Mouse (Mus musculus): ENCODE data around the gene Erc2. TPM values are rescaled to one million over a fixed set of nuclear protein-coding genes. Genes with fewer than 3 reads are reported as not detected.

Erc2 gene
- polyA plus RNA-seq, 1 experiment, result 2.3 TPM

DNA sequence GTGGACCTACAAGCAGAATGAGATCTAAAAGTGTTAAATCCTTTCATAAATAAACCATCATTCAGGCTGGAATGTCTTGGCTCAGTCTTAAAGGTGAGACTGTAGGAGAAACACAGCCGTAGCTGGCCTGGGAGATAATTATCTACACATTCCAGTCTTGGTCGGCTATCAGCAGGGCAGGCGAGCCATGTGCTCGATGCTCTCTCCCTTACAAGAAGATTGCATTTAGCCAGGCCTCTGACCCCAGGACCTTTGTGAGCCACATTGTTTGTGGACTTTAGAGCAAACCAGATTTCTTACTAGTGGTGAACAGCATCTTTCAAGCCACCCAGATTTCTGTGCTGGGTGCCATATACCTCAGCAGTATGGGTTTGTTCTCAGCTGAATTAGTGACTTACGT lies 498.6 kb downstream of the Erc2 start:
- DNase-seq (ENCODE audit: low read depth, low spot score), result no peak
- WGBS, result 45% methylated on average over 5 of the region's 5 CpGs

GRCm38 (mm10) chr14:28126842-28127241 lies 504.6 kb downstream of the Erc2 start:
- DNase-seq (ENCODE audit: low read depth, low spot score), result no peak
- 65% methylated on average over 8 of the region's 8 CpGs for WGBS

- WGBS, result 70% methylated on average over 3 of the region's 3 CpGs
- DNase-seq (ENCODE audit: low read depth, low spot score), result no peak
Observed at GRCm38 (mm10) chr14:28128999-28129398, 506.8 kb downstream of the Erc2 start.

DNA sequence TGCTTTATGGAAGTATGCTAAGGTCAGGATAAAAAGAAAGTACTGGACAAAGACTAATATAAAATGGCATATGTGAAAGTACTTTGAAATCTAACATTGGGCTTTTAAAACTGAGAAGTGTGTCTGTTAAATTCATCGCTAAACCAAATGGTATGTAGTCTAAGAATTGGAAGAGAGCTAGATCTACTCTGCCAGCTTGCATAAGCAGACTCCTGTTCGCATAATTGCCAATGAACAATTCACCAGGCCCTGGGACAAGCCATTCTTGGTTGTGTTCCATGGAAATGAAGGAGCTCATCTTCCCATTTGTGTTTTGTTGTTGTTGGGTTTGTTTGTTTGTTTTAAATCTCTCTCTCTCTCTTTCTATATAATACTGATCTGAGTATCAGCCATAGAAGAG lies 521.8 kb downstream of the Erc2 start:
- WGBS, result 95% methylated on average over 2 of the region's 2 CpGs
- DNase-seq (ENCODE audit: low read depth, low spot score), result no peak

GRCm38 (mm10) chr14:28147201-28147600 lies 525.0 kb downstream of the Erc2 start:
- no peak for DNase-seq (ENCODE audit: low read depth, low spot score)
- WGBS, result 56% methylated on average over 5 of the region's 5 CpGs

DNA sequence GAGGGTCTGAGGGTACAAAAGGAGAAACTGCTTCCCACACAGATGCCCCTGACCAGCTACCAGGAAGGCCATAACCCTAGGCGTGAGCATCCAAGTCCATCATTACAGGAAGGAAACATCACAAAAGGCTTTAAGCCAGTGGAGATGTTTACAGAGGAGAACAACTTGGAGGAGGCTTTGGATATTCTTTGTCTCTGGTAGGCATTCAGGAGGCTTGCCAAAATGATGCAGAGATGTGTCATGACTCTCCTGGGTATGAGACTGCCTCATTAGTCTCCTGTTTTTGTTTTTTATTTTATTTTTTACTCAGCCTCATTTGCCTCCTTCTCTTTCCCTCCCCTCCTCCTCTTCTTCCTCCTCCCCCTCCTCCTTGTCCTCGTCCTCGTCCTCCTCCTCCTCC lies 528.7 kb downstream of the Erc2 start:
- WGBS, result 71% methylated on average over 3 of the region's 3 CpGs
- DNase-seq (ENCODE audit: low read depth, low spot score), result no peak

DNA sequence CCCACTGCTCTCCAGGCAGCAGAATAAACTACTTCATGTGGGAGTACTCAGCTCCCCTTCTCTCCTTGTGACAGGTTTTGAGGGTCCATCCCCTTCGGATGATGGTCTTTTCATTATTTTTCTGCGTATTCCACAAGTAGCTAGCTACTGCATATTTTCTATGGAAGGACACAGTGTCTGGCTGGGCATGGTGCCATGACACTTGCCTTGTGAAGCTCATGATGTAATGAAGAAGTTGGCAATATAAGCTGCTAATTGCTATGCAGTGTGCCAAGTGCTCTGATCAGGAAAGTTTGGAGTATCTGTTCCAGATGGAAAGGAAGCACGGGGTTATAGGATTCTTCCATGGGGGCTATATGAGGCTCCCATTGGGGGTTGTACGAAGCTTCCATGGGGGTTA lies 533.5 kb downstream of the Erc2 start:
- DNase-seq (ENCODE audit: low read depth, low spot score), result no peak
- WGBS, result 72% methylated on average over 4 of the region's 4 CpGs

- DNase-seq (ENCODE audit: low read depth, low spot score), result no peak
- WGBS, result 66% methylated on average over 2 of the region's 2 CpGs
Observed at GRCm38 (mm10) chr14:28160852-28161251, 538.6 kb downstream of the Erc2 start.

GRCm38 (mm10) chr14:28164642-28165408 lies 542.6 kb downstream of the Erc2 start:
- 52% methylated on average over 15 of the region's 15 CpGs for WGBS
- no peak for DNase-seq (ENCODE audit: low read depth, low spot score)

GRCm38 (mm10) chr14:28165621-28166211 lies 543.5 kb downstream of the Erc2 start:
- no peak for DNase-seq (ENCODE audit: low read depth, low spot score)
- WGBS, result 74% methylated on average over 5 of the region's 5 CpGs

DNA sequence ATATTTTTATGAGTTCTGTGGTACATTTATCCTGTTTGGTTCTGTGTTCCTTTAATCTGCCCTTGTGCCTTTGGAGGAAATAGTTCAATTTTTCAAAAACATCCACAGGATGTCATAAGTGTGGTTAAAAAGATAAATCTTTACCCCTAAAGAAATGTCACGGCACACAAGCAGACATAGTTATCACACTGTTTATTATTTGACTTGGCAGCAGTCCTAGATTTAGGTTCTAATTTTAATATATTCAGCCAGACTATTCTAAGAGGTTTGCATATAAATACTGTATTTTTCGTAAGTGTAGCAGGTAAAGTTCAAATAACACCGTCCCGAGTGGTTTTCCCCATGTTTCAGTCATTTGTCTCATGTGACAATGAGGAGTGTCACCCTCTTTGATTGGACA lies 548.5 kb downstream of the Erc2 start:
- DNase-seq (ENCODE audit: low read depth, low spot score), result no peak
- WGBS, result 60% methylated on average over 4 of the region's 4 CpGs

GRCm38 (mm10) chr14:28171364-28171763 lies 549.1 kb downstream of the Erc2 start:
- WGBS, result 65% methylated on average over 2 of the region's 2 CpGs
- no peak for DNase-seq (ENCODE audit: low read depth, low spot score)

DNA sequence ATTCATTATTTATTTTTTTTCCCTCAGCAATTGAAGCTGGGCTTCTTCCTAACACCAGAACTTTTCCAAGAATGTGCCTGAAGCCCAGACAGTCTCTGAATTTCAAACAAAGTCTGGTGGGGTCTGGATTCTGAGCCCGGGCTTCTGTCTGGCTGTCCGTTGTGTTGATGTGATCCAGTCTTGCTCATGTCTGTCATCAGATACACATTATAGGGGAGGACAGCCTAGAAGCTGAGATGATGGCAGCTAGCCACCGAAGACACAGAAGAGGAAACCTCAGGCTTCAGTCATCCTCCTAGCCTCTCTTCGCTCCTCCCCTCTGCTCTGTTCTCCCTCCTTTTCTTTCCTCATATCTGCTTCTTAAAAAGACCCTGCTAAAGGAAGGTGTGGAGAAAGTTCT lies 551.5 kb downstream of the Erc2 start:
- 76% methylated on average over 4 of the region's 4 CpGs for WGBS
- DNase-seq (ENCODE audit: low read depth, low spot score), result no peak

- DNase-seq (ENCODE audit: low read depth, low spot score), result no peak
- WGBS, result 74% methylated on average over 4 of the region's 4 CpGs
Observed at GRCm38 (mm10) chr14:28181070-28181825, 559.0 kb downstream of the Erc2 start.

- WGBS, result 78% methylated on average over 8 of the region's 8 CpGs
- DNase-seq (ENCODE audit: low read depth, low spot score), result no peak
Observed at GRCm38 (mm10) chr14:28192711-28193364, 570.6 kb downstream of the Erc2 start.

DNA sequence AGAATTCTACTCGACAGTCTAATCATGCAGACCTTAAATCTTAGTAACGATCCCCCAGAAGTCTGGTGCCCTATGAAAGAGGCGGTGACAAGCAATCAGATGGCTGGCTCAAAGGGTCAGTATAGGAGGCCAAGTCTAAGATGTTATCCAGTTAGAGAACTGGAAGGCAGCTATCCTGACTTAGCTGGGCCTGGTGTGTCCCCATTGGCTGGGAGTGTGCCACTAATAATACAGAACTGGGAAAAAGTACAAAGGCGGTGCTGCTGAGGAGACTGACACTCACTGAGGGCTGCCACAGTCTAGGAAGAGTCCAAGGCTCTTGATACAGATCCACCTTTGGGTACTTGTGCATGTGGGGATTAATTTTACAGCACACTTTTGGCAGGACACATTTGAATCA lies 581.6 kb downstream of the Erc2 start:
- 82% methylated on average over 4 of the region's 4 CpGs for WGBS
- DNase-seq (ENCODE audit: low read depth, low spot score), result no peak

GRCm38 (mm10) chr14:28206303-28206702 lies 584.1 kb downstream of the Erc2 start:
- WGBS, result 93% methylated on average over 2 of the region's 2 CpGs
- no peak for DNase-seq (ENCODE audit: low read depth, low spot score)

- no peak for DNase-seq (ENCODE audit: low read depth, low spot score)
- 83% methylated on average over 6 of the region's 6 CpGs for WGBS
Observed at GRCm38 (mm10) chr14:28225550-28225949, 603.3 kb downstream of the Erc2 start.

DNA sequence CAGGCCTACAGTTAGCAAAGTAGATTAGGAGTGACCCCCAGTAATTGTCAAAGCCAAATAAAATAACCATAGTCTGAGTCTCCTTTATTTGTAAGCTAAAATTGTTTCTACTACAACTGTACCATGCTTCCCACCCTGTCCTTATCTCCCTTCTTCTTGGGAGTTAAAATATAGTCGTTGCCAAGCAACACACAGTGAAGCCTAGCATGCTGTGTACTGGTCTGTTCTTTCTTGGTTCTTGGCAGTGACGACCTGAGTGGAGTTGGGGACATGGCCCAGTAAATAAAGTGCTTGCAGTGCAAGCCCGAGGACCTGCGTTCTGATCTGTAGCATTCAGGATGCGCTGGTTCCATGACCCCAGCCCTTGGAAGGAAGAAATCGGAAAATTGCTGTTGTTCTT lies 608.3 kb downstream of the Erc2 start:
- WGBS, result 82% methylated on average over 6 of the region's 6 CpGs
- DNase-seq (ENCODE audit: low read depth, low spot score), result no peak

DNA sequence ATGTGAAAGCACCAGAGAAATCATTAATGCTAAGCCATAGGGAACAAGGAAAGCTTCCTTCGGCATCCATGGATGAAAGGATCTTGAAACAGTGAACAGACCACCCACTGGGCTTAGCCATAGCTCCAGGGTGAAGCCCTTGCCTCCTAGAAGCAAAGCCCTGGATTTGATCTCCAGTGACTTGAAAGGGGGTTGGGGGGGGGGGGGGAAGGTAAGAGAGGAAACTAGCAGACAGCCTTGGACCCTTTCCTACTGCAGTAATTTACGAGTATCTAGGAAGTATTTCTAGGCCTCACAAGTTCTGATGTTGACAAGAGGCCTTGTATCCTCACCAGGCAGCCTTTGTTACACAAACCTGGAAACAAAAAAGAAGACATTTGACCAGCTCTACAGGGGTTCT lies 609.0 kb downstream of the Erc2 start:
- WGBS, result 84% methylated on average over 2 of the region's 2 CpGs
- DNase-seq (ENCODE audit: low read depth, low spot score), result no peak
